Mouse (Mus musculus) cerebellum, adult 11 months (tissue): ENCODE results near the gene Etv2.

ENCODE experiments used
- DNase-seq: peaks from one replicate; pipeline ENCODE4 v3.0.0; 2022

The Etv2 gene

GRCm38 (mm10) chr7:30587842-30588667, 47.6 kb downstream of the Etv2 start:
- no peak for DNase-seq

GRCm38 (mm10) chr7:30586455-30587020, 49.1 kb downstream of the Etv2 start:
- peak; percentile 42 for DNase-seq

GRCm38 (mm10) chr7:30585170-30585569, 50.5 kb downstream of the Etv2 start:
- DNase-seq = peak; percentile 18

- DNase-seq = peak; percentile 11
These were observed 51.3 kb downstream of the Etv2 start for GRCm38 (mm10) chr7:30584339-30584738.
